Mouse (Mus musculus) megakaryocyte, embryonic 14.5 days (primary cell): ENCODE measurements around the gene AB124611.

ENCODE experiments used
- FLI1 ChIP-seq: IDR thresholded peaks from 2 replicates; pipeline ENCODE4 v1.6.1; 2012; ENCODE audit warnings: low read length, inconsistent platforms, mixed read lengths
- GATA1 ChIP-seq: IDR thresholded peaks from 3 replicates; pipeline ENCODE4 v1.6.1; 2012; ENCODE audit warnings: mixed read lengths, low read length, inconsistent platforms, borderline replicate concordance

GRCm38 (mm10) chr9:21527917-21528324, 1.9 kb downstream of the AB124611 start:
- TF ChIP-seq GATA1 = no peak
- no peak for TF ChIP-seq FLI1
